Mouse (Mus musculus): ENCODE results near the gene Olfr1299. TPM values are rescaled to one million over a fixed set of nuclear protein-coding genes. Genes with fewer than 3 reads are reported as not detected.

The Olfr1299 gene
- polyA plus RNA-seq (2014; fragmentation: Nextera tagmentation; extraction: Ambion mirVana) = not detected in 2 replicates

GRCm38 (mm10) chr2:111661119-111661518 lies at the start of gene Olfr1299:
Olfr1299 (plus strand) TSS chr2:111661419.
- no peaks in the 10 kb centered on the region for H3K4me1 ChIP-seq (ENCODE audit: control insufficient read depth, insufficient read depth, low read length)
- no peak within 1 kb of the TSS for H3K27ac ChIP-seq (ENCODE audit: low read depth, low read length)
- no peaks in the 10 kb centered on the region for H3K9me3 ChIP-seq (replicated peaks; ENCODE audit: control insufficient read depth, low read length)
- H3K27me3 ChIP-seq (ENCODE audit: control insufficient read depth, insufficient read depth, low read length) = no peaks in the 10 kb centered on the region
- 73% methylated on average over 4 of the region's 4 CpGs for WGBS (ENCODE audit: insufficient replicate concordance)
- H3K36me3 ChIP-seq (ENCODE audit: control insufficient read depth, insufficient read depth, low read length) = no peaks in the 10 kb centered on the region
- ATAC-seq (replicated peaks; ENCODE audit: insufficient number of reproducible peaks, low FRiP score, low TSS enrichment) = no peak
- no peak within 1 kb of the TSS for H3K4me3 ChIP-seq (ENCODE audit: low read depth, low read length)
- H3K4me2 ChIP-seq = no peak within 1 kb of the TSS
- no peak within 1 kb of the TSS for H3K9ac ChIP-seq (ENCODE audit: low read depth, low read length)

DNA sequence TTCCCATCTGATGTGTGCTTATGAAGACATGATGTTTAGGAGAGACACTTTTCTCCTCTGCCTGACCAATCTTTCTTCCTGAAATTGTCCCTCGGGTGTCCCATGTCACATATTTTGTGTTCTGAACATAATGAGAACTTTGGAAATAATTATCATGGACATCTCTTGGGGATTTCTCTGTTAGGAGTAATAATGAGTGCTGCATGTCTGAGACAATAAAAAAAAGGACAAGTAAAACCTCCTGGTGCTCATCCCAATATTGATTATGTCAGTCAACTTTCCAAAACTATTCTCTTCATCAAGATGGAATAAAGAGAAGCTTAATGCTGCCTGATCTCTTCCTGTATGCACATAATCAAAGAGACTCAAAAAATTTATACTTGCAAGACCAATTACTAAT lies 34.8 kb upstream of the Olfr1299 start, which contains the start of gene Olfr1297:
Gene Olfr1297, minus strand, starts transcription at position 101 of the 400 bp plus-strand sequence.
- no peak within 1 kb of the TSS for H3K27ac ChIP-seq (ENCODE audit: low read depth, low read length)
- ATAC-seq (replicated peaks; ENCODE audit: insufficient number of reproducible peaks, low FRiP score, low TSS enrichment) = no peak
- no peaks in the 10 kb centered on the region for H3K27me3 ChIP-seq (ENCODE audit: control insufficient read depth, insufficient read depth, low read length)
- H3K4me3 ChIP-seq (ENCODE audit: low read depth, low read length) = no peak within 1 kb of the TSS
- H3K9me3 ChIP-seq (replicated peaks; ENCODE audit: control insufficient read depth, low read length) = no peaks in the 10 kb centered on the region
- WGBS (ENCODE audit: insufficient replicate concordance) = 67% methylated on average over 1 of the region's 1 CpGs
- no peaks in the 10 kb centered on the region for H3K36me3 ChIP-seq (ENCODE audit: control insufficient read depth, insufficient read depth, low read length)
- H3K9ac ChIP-seq (ENCODE audit: low read depth, low read length) = no peak within 1 kb of the TSS
- no peaks in the 10 kb centered on the region for H3K4me1 ChIP-seq (ENCODE audit: control insufficient read depth, insufficient read depth, low read length)
- no peak within 1 kb of the TSS for H3K4me2 ChIP-seq

DNA sequence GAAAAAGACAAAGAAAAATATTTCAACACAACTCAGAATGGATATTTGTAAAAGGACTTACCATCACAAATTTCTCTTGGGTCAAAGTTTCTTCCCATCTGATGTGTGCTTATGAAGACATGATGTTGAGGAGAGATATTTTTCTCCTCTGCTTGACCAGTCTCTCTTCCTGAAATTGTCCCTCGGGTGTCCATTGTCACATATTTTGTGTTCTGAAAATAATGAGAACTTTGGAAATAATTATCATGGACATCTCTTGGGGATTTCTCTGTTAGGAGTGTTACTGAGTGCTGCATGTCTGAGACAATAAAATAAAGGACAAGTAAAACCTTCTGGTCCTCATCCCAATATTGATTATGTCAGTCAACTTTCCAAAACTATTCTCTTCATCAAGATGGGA lies 12.1 kb upstream of the Olfr1299 start, which contains the start of gene Olfr1298:
Gene Olfr1298, minus strand, starts transcription at position 101 of the 400 bp plus-strand sequence.
- Histone ChIP-seq H3K4me1 (ENCODE audit: control insufficient read depth, insufficient read depth, low read length) (no peaks in the 10 kb centered on the region), H3K27me3 (ENCODE audit: control insufficient read depth, insufficient read depth, low read length) (no peaks in the 10 kb centered on the region), H3K9me3 (replicated peaks; ENCODE audit: control insufficient read depth, low read length) (no peaks in the 10 kb centered on the region), H3K4me3 (ENCODE audit: low read depth, low read length) (no peak within 1 kb of the TSS), H3K4me2 (no peak within 1 kb of the TSS), H3K36me3 (ENCODE audit: control insufficient read depth, insufficient read depth, low read length) (no peaks in the 10 kb centered on the region), H3K9ac (ENCODE audit: low read depth, low read length) (no peak within 1 kb of the TSS), H3K27ac (ENCODE audit: low read depth, low read length) (no peak within 1 kb of the TSS)
- ATAC-seq (replicated peaks; ENCODE audit: insufficient number of reproducible peaks, low FRiP score, low TSS enrichment) = no peak
- 74% methylated on average over 1 of the region's 1 CpGs for WGBS (ENCODE audit: insufficient replicate concordance)

Other genes with a start within 250 kb of the Olfr1299 start
- gene Olfr1286, start 238.3 kb upstream of the Olfr1299 start, polyA plus RNA-seq (2014; fragmentation: Nextera tagmentation; extraction: Ambion mirVana) = not detected in 2 replicates
- not detected in 2 replicates for gene Olfr1287, start 212.3 kb upstream of the Olfr1299 start, polyA plus RNA-seq (2014; fragmentation: Nextera tagmentation; extraction: Ambion mirVana)
- not detected in 2 replicates for gene Olfr1288, start 187.3 kb upstream of the Olfr1299 start, polyA plus RNA-seq (2014; fragmentation: Nextera tagmentation; extraction: Ambion mirVana)
- not detected in 2 replicates for gene Olfr1289, start 180.6 kb upstream of the Olfr1299 start, polyA plus RNA-seq (2014; fragmentation: Nextera tagmentation; extraction: Ambion mirVana)
- 0.28 TPM in 1 of 2 replicates, not detected in the other for gene Olfr1290, start 167.6 kb upstream of the Olfr1299 start, polyA plus RNA-seq (2014; fragmentation: Nextera tagmentation; extraction: Ambion mirVana)
- gene Olfr1291-ps1, start 164.2 kb upstream of the Olfr1299 start, polyA plus RNA-seq (2014; fragmentation: Nextera tagmentation; extraction: Ambion mirVana) = 0.04 and 0.13 TPM in 2 replicates
- gene Olfr1293-ps, start 136.2 kb upstream of the Olfr1299 start, polyA plus RNA-seq (2014; fragmentation: Nextera tagmentation; extraction: Ambion mirVana) = not detected in 2 replicates
- gene Olfr1294, start 121.1 kb upstream of the Olfr1299 start, polyA plus RNA-seq (2014; fragmentation: Nextera tagmentation; extraction: Ambion mirVana) = not detected in 2 replicates
- not detected in 2 replicates for gene Olfr1295, start 91.7 kb upstream of the Olfr1299 start, polyA plus RNA-seq (2014; fragmentation: Nextera tagmentation; extraction: Ambion mirVana)
- gene Olfr1297, start 34.9 kb upstream of the Olfr1299 start, polyA plus RNA-seq (2014; fragmentation: Nextera tagmentation; extraction: Ambion mirVana) = not detected in 2 replicates
- not detected in 2 replicates for gene Olfr1298, start 12.2 kb upstream of the Olfr1299 start, polyA plus RNA-seq (2014; fragmentation: Nextera tagmentation; extraction: Ambion mirVana)
- gene Olfr1301, start 89.6 kb downstream of the Olfr1299 start, polyA plus RNA-seq (2014; fragmentation: Nextera tagmentation; extraction: Ambion mirVana) = not detected in 2 replicates
- not detected in 2 replicates for gene Olfr1302, start 116.0 kb downstream of the Olfr1299 start, polyA plus RNA-seq (2014; fragmentation: Nextera tagmentation; extraction: Ambion mirVana)
- not detected in 2 replicates for gene Olfr1303, start 158.9 kb downstream of the Olfr1299 start, polyA plus RNA-seq (2014; fragmentation: Nextera tagmentation; extraction: Ambion mirVana)
- not detected in 2 replicates for gene Olfr1305, start 215.7 kb downstream of the Olfr1299 start, polyA plus RNA-seq (2014; fragmentation: Nextera tagmentation; extraction: Ambion mirVana)

Data from heart, embryonic 11.5 days (tissue).